Mouse (Mus musculus) G1E (cell line): Measurements from ENCODE around the gene Pax1.

ENCODE experiments used
- CTCF ChIP-seq: IDR thresholded peaks from 2 replicates; pipeline ENCODE4 v1.5.1; 2012; ENCODE audit warnings: low read depth, low read length, inconsistent platforms, mixed read lengths
- GATA1 ChIP-seq: IDR thresholded peaks from 2 replicates; pipeline ENCODE4 v1.6.1; 2012; ENCODE audit warnings: borderline replicate concordance, low read length, inconsistent platforms, mixed read lengths
- GATA2 ChIP-seq: IDR thresholded peaks from 2 replicates; pipeline ENCODE4 v1.6.1; 2012; ENCODE audit warnings: low read depth, low read length, inconsistent platforms, borderline replicate concordance
- TAL1 ChIP-seq: conservative IDR thresholded peaks from 2 replicates; pipeline ENCODE4 v1.6.1; 2012; ENCODE audit warnings: low read depth, low read length, inconsistent platforms, mixed read lengths

DNA sequence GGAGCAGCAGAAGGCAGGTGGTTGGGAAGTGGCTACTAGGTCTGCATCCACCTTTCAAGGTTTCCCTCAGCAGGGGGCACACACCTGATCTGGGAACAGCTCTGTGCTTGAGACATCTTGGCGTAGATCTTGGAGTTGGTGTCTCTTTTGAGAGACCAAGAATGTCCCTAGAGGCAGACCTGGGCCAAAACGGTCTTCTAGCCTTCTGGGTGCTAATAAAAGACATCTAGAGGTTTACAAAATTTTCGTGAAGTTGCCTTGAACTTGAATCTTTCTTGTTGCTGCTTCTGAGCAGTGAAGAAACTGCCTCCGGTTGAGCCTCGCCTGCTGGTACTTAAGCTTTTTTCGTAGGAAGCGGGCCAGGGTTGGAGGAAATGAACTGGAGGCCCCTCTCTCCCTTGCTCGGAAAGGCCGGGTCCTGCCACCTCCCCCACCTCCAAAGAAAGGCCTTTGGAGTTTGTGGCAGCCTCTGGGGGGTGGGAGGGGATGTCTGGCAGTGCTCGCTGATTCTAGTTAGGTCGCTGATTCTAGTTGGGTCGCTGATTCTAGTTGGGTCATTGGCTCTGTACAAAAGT is 5.6 kb downstream of the Pax1 start:
- TF ChIP-seq GATA1 (no peak), CTCF (no peak), GATA2 (no peak), TAL1 (no peak)
